Mouse (Mus musculus): Measurements from ENCODE around the gene Mtor. TPM values are rescaled to one million over a fixed set of nuclear protein-coding genes. Genes with fewer than 3 reads are reported as not detected.

Gene Mtor
- polyA plus RNA-seq, 1 experiment from 2014 or later: 15.2 TPM

DNA sequence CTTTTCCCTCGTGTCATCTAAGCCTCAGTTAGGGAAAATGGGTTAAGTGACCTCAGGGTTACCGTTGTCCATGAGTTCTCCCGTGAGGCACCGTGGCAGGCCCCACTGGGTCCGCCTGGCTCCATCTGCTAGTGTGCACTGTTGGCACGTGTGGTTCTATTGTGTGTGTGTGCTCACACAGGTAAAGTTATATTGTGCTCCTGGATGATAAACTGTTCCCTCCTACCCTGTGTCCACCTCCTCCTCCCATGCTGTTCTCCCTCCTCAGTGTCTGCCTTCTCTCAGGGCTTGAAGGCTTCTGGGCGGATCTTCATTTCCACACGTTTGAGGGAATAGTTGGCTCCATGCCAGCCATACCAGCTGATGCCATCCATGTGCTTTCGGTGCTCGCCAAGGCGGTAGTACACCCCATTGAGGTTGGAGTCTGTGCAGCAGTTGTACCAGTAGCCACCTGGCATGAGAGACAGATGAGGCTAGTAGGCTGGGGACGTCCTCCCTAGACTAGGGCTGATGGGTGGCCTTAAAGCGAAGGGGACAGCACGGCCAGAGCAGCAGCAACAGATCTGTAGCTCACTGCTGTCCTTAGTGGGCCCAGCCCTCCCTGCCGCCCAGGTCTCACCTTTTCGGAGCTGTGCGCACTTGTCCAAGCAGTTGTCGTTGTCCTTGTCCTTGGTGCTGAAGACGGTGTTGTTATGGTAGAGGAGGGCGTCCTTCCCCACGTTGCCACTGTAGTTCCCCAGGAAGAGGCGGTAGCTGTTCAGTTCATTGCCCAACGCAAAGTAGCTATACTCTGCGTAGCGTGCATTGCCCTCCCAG is 47.7 kb downstream of the Mtor start:
- H3K27ac ChIP-seq (ENCODE audit: low read length): no peak overlapping the region
- H3K9me3 ChIP-seq (replicated peaks; ENCODE audit: control insufficient read depth, low read length): no peaks in the 10 kb centered on the region
- no peak overlapping the region for H3K9ac ChIP-seq (ENCODE audit: low read length)
- no peaks in the 10 kb centered on the region for H3K27me3 ChIP-seq (ENCODE audit: control insufficient read depth, insufficient read depth, low read length)
- no peak for ATAC-seq (ENCODE audit: insufficient read depth, low FRiP score)
- WGBS: 82% methylated on average over 25 of the region's 25 CpGs
- 0 out of 2 replicates have a peak, but pooled peaks cover 12% of the 10 kb centered on the region for H3K36me3 ChIP-seq (ENCODE audit: control insufficient read depth, insufficient read depth, low read length)
- H3K4me2 ChIP-seq (ENCODE audit: low read depth, low read length): no peak overlapping the region
- H3K4me3 ChIP-seq (replicated peaks; ENCODE audit: low read length): no peak overlapping the region
- H3K4me1 ChIP-seq (ENCODE audit: control insufficient read depth, insufficient read depth, low read length): no peaks in the 10 kb centered on the region

DNA sequence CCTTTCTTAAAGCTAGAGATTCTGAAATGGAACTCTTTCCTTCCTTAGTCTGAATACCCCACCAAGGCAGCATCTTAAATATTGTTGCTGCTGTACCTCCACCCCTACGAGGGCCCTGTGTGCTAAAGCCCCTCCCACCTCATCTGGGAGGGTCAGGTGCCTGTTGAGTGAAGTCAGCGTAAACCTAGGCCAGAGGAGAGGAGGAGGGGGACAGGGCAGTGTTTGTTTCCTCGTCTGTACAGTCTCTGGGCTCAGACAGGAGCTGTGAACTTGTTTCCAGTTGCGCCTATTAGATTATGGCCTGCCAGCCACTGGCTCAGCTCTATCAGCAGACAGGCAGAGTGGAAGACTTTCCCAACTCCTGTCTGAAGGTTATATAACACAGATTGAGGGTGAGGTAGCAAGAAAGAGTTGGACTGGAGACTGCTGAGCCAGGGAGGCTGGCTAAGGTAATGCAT is 52.0 kb downstream of the Mtor start, which contains the start of gene Angptl7:
Gene Angptl7 (minus strand): TSS at position 51 of the 458 bp plus-strand sequence.
- Histone ChIP-seq H3K27me3 (ENCODE audit: control insufficient read depth, insufficient read depth, low read length) (no peaks in the 10 kb centered on the region), H3K9ac (ENCODE audit: low read length) (no peak within 1 kb of the TSS), H3K4me2 (ENCODE audit: low read depth, low read length) (no peak within 1 kb of the TSS), H3K4me1 (ENCODE audit: control insufficient read depth, insufficient read depth, low read length) (no peaks in the 10 kb centered on the region), H3K27ac (ENCODE audit: low read length) (peak within 1 kb of the TSS; percentile 7; the same call in 1 of the 2 replicates), H3K9me3 (replicated peaks; ENCODE audit: control insufficient read depth, low read length) (no peaks in the 10 kb centered on the region), H3K36me3 (ENCODE audit: control insufficient read depth, insufficient read depth, low read length) (no peaks in the 10 kb centered on the region), H3K4me3 (replicated peaks; ENCODE audit: low read length) (no peak within 1 kb of the TSS)
- peak; percentile 61; the same call in 1 of the 2 replicates for ATAC-seq (ENCODE audit: insufficient read depth, low FRiP score)
- 40% methylated on average over 4 of the region's 4 CpGs for WGBS

DNA sequence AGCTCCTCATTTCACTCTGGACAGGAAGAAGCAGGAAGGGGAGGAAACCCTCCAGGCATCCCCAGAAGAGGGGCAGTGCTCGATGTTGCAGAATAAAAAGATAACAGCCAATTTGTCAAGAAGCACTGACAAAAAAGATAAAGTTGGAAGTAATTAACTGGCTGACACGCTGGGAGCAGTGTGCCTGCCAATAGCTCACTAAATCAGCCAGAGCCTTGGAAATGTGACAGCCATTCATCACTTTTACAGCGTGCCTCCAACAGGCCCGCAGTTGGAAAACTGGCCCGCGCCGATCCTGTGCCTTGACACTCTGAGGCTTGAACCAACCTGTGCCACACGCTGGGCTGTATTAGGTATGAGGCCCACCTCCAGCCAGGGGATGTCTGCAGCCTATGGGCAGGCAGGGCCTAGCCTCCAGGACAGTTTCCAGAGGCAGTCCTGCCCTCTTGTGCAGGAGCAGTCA is 56.1 kb downstream of the Mtor start:
- Histone ChIP-seq H3K9ac (ENCODE audit: low read length) (no peak overlapping the region), H3K27me3 (ENCODE audit: control insufficient read depth, insufficient read depth, low read length) (no peaks in the 10 kb centered on the region), H3K4me1 (ENCODE audit: control insufficient read depth, insufficient read depth, low read length) (no peaks in the 10 kb centered on the region), H3K9me3 (replicated peaks; ENCODE audit: control insufficient read depth, low read length) (no peaks in the 10 kb centered on the region), H3K36me3 (ENCODE audit: control insufficient read depth, insufficient read depth, low read length) (no peaks in the 10 kb centered on the region), H3K27ac (ENCODE audit: low read length) (no peak overlapping the region), H3K4me2 (ENCODE audit: low read depth, low read length) (no peak overlapping the region), H3K4me3 (replicated peaks; ENCODE audit: low read length) (no peak overlapping the region)
- WGBS: 39% methylated on average over 8 of the region's 8 CpGs
- peak; percentile 40; the same call in 1 of the 2 replicates for ATAC-seq (ENCODE audit: insufficient read depth, low FRiP score)

GRCm38 (mm10) chr4:148507585-148507984 is 59.2 kb downstream of the Mtor start:
- WGBS: 88% methylated on average over 5 of the region's 5 CpGs
- H3K36me3 ChIP-seq (ENCODE audit: control insufficient read depth, insufficient read depth, low read length): no peaks in the 10 kb centered on the region
- ATAC-seq (ENCODE audit: insufficient read depth, low FRiP score): no peak
- no peaks in the 10 kb centered on the region for H3K9me3 ChIP-seq (replicated peaks; ENCODE audit: control insufficient read depth, low read length)
- H3K4me1 ChIP-seq (ENCODE audit: control insufficient read depth, insufficient read depth, low read length): no peaks in the 10 kb centered on the region
- H3K9ac ChIP-seq (ENCODE audit: low read length): no peak overlapping the region
- no peak overlapping the region for H3K4me3 ChIP-seq (replicated peaks; ENCODE audit: low read length)
- H3K4me2 ChIP-seq (ENCODE audit: low read depth, low read length): no peak overlapping the region
- no peak overlapping the region for H3K27ac ChIP-seq (ENCODE audit: low read length)
- H3K27me3 ChIP-seq (ENCODE audit: control insufficient read depth, insufficient read depth, low read length): no peaks in the 10 kb centered on the region

- Histone ChIP-seq H3K9ac (ENCODE audit: low read length) (no peak overlapping the region), H3K9me3 (replicated peaks; ENCODE audit: control insufficient read depth, low read length) (no peaks in the 10 kb centered on the region), H3K27me3 (ENCODE audit: control insufficient read depth, insufficient read depth, low read length) (no peaks in the 10 kb centered on the region), H3K27ac (ENCODE audit: low read length) (no peak overlapping the region), H3K36me3 (ENCODE audit: control insufficient read depth, insufficient read depth, low read length) (no peaks in the 10 kb centered on the region), H3K4me1 (ENCODE audit: control insufficient read depth, insufficient read depth, low read length) (no peaks in the 10 kb centered on the region), H3K4me2 (ENCODE audit: low read depth, low read length) (no peak overlapping the region), H3K4me3 (replicated peaks; ENCODE audit: low read length) (no peak overlapping the region)
- 95% methylated on average over 14 of the region's 14 CpGs for WGBS
- no peak for ATAC-seq (ENCODE audit: insufficient read depth, low FRiP score)
These were observed 59.9 kb downstream of the Mtor start for GRCm38 (mm10) chr4:148508084-148508849.

GRCm38 (mm10) chr4:148509450-148510084 is 61.2 kb downstream of the Mtor start:
- H3K27me3 ChIP-seq (ENCODE audit: control insufficient read depth, insufficient read depth, low read length): no peaks in the 10 kb centered on the region
- no peaks in the 10 kb centered on the region for H3K36me3 ChIP-seq (ENCODE audit: control insufficient read depth, insufficient read depth, low read length)
- H3K9me3 ChIP-seq (replicated peaks; ENCODE audit: control insufficient read depth, low read length): no peaks in the 10 kb centered on the region
- no peak overlapping the region for H3K9ac ChIP-seq (ENCODE audit: low read length)
- no peak for ATAC-seq (ENCODE audit: insufficient read depth, low FRiP score)
- H3K4me1 ChIP-seq (ENCODE audit: control insufficient read depth, insufficient read depth, low read length): no peaks in the 10 kb centered on the region
- no peak overlapping the region for H3K4me3 ChIP-seq (replicated peaks; ENCODE audit: low read length)
- WGBS: 81% methylated on average over 8 of the region's 8 CpGs
- no peak overlapping the region for H3K4me2 ChIP-seq (ENCODE audit: low read depth, low read length)
- H3K27ac ChIP-seq (ENCODE audit: low read length): no peak overlapping the region

DNA sequence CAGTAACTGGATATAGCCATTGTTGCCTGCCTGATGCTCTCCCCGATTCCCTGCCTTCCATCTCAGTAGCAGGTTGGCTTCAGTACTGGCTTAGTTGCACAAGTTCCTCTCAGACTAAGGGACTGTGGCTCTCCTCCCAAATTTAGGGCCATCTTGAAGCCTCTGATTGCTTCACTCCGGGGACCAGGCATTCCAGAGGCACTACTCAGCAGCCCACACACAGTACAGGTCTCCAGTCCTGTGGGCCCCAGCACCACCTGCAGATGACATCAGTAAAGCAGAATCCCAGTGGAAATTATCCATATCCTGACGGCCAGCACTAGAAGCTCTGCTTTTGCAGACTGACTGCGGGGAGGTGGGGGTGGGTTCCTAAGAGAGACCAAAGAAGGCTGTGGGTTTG is 62.3 kb downstream of the Mtor start:
- no peak overlapping the region for H3K9ac ChIP-seq (ENCODE audit: low read length)
- ATAC-seq (ENCODE audit: insufficient read depth, low FRiP score): no peak
- H3K4me3 ChIP-seq (replicated peaks; ENCODE audit: low read length): no peak overlapping the region
- H3K4me1 ChIP-seq (ENCODE audit: control insufficient read depth, insufficient read depth, low read length): no peaks in the 10 kb centered on the region
- H3K4me2 ChIP-seq (ENCODE audit: low read depth, low read length): no peak overlapping the region
- H3K27ac ChIP-seq (ENCODE audit: low read length): no peak overlapping the region
- H3K36me3 ChIP-seq (ENCODE audit: control insufficient read depth, insufficient read depth, low read length): 0 out of 2 replicates have a peak, but pooled peaks cover 7% of the 10 kb centered on the region
- H3K27me3 ChIP-seq (ENCODE audit: control insufficient read depth, insufficient read depth, low read length): no peaks in the 10 kb centered on the region
- no peaks in the 10 kb centered on the region for H3K9me3 ChIP-seq (replicated peaks; ENCODE audit: control insufficient read depth, low read length)
- WGBS: 78% methylated on average over 4 of the region's 4 CpGs

DNA sequence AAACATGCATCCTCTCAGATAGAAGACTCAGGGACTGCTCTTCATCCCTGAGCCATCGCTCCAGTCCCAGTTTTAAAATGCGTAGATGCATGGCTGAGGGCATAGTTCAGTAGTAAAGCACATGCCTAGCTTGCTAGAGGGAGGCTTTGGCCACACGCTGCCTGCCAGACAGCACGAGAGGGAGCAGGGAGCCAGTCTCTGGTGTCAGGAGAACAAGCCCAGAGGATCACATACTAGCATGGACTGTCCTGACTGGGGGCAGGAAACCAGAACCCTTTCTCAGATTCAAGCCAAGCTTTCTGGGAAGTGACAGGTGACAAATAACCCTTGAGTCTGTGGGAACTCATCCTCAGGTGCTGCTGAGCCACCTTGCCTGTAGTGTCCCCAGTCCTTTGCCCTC is 62.9 kb downstream of the Mtor start:
- no peaks in the 10 kb centered on the region for H3K4me1 ChIP-seq (ENCODE audit: control insufficient read depth, insufficient read depth, low read length)
- no peak overlapping the region for H3K9ac ChIP-seq (ENCODE audit: low read length)
- no peak overlapping the region for H3K4me3 ChIP-seq (replicated peaks; ENCODE audit: low read length)
- no peak for ATAC-seq (ENCODE audit: insufficient read depth, low FRiP score)
- H3K4me2 ChIP-seq (ENCODE audit: low read depth, low read length): no peak overlapping the region
- 0 out of 2 replicates have a peak, but pooled peaks cover 7% of the 10 kb centered on the region for H3K36me3 ChIP-seq (ENCODE audit: control insufficient read depth, insufficient read depth, low read length)
- H3K27me3 ChIP-seq (ENCODE audit: control insufficient read depth, insufficient read depth, low read length): no peaks in the 10 kb centered on the region
- WGBS: 93% methylated on average over 4 of the region's 4 CpGs
- no peak overlapping the region for H3K27ac ChIP-seq (ENCODE audit: low read length)
- no peaks in the 10 kb centered on the region for H3K9me3 ChIP-seq (replicated peaks; ENCODE audit: control insufficient read depth, low read length)

All from stomach, embryonic 16.5 days (tissue).